ENCODE assay signal across 7 mouse cellular contexts in the genomic region with DNA sequence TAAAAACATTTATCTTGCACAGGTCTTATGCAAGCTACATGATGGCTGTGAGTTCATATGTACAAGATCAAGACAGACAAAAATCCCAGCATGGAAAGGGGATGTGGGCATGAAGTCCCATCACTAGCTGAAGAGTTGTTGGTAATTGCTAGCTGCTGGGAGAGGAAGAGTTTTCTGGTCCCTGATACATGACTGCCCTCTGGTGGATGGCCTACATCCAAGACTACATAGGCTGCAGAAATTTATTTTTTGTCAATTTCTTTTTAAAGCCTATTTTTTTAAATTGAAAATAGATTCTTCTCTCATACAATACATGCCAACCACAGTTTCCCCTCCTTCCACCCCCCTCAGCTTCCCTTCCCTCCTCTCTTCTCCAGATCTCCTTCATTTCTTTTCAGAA. TPM values are rescaled to one million over a fixed set of nuclear protein-coding genes. Genes with fewer than 3 reads are reported as not detected.
DNase-seq lines count a peak whose midpoint lies in the region; TF ChIP-seq lines count a peak whose summit lies in the region.

No protein-coding gene starts in this region.

- no peaks in the 10 kb centered on the region for H3K27me3 ChIP-seq in MEL (ENCODE audit: control insufficient read depth in 1 of 2, insufficient read depth in 2 of 2, low read length in 2 of 2)

- H3K9ac ChIP-seq in MEL (ENCODE audit: control insufficient read depth, low read depth, low read length, poor library complexity, severe bottlenecking): no peak overlapping the region

- DNase-seq in kidney, adult 18-20 months: peak; percentile 19
- DNase-seq in kidney, adult 11 months: no peak
- DNase-seq in B cell, adult 2 months: peak; percentile 11 to 18
- peak; percentile 54 for DNase-seq in MEL (ENCODE audit: low read depth, low spot score)
- peak; percentile 24 for DNase-seq in embryo, embryonic 11 days
- peak; percentile 61 for DNase-seq in retina, embryonic 14.5 days (ENCODE audit: low spot score)
- DNase-seq in frontal cortex, postnatal 25 days (ENCODE audit: low spot score in 2 of 2): no peak

- no peak overlapping the region for H3K4me3 ChIP-seq in MEL (ENCODE audit: control insufficient read depth in 1 of 2, insufficient read depth in 1 of 2, low read depth in 2 of 2, low read length in 2 of 2)

- TF ChIP-seq CTCF in MEL (IDR thresholded peaks at IDR 0.05 in 2 of 3, conservative IDR thresholded peaks at IDR 0.05 in 1 of 3; ENCODE audit: control insufficient read depth in 1 of 3, insufficient read depth in 1 of 3, low read depth in 2 of 3, low read length in 3 of 3, poor library complexity in 1 of 3, severe bottlenecking in 1 of 3): peak; percentile 38 to 65 (median 55)

- peak; percentile 41 for TF ChIP-seq RAD21 in MEL (IDR thresholded peaks at IDR 0.05; ENCODE audit: low read depth, low read length)

- H3K79me2 ChIP-seq in MEL (ENCODE audit: control insufficient read depth, insufficient read depth, low read length, poor library complexity): no peaks in the 10 kb centered on the region

- H3K36me3 ChIP-seq in MEL (ENCODE audit: control insufficient read depth in 1 of 2, insufficient read depth in 2 of 2, low read length in 2 of 2): no peaks in the 10 kb centered on the region; a peak in 1 of 4 replicates

- H3K9me3 ChIP-seq in MEL (replicated peaks; ENCODE audit: insufficient read depth, low read length): no peaks in the 10 kb centered on the region

- TF ChIP-seq EP300 in MEL (IDR thresholded peaks at IDR 0.05; ENCODE audit: low read depth in 1 of 2, low read length in 2 of 2): no peak

- H3K27ac ChIP-seq in MEL (ENCODE audit: control insufficient read depth, low read depth, low read length): no peak overlapping the region

- no peak for TF ChIP-seq POLR2A in MEL (IDR thresholded peaks at IDR 0.05; ENCODE audit: control insufficient read depth in 1 of 2, insufficient read depth in 1 of 2, low read depth in 1 of 2, low read length in 2 of 2, poor library complexity in 1 of 2)

- H3K4me1 ChIP-seq in MEL (ENCODE audit: control insufficient read depth in 1 of 2, insufficient read depth in 2 of 2, low read length in 2 of 2): no peaks in the 10 kb centered on the region

TF ChIP-seq in MEL, 35 proteins besides CTCF, POLR2A, EP300 and RAD21:
- TF ChIP-seq UBTF (IDR thresholded peaks at IDR 0.05; ENCODE audit: borderline replicate concordance, insufficient read depth, low read depth, low read length): no peak
- no peak for TF ChIP-seq TCF12 (IDR thresholded peaks at IDR 0.05; ENCODE audit: low read depth, low read length)
- peak; percentile 33 for TF ChIP-seq SMC3 (IDR thresholded peaks at IDR 0.05; ENCODE audit: low read depth, low read length)

RNA-seq across cellular contexts. Expression of a gene that starts 19.2 kb away (rescaled TPM):
- 8.4 and 8.6 TPM in 2 replicates for total RNA-seq in MEL (2012; rRNA removed)
- 1 to 10 TPM in 1 of 2 experiments, not detected in 1; 8.6 TPM for polyA plus RNA-seq in MEL (2012; ENCODE audit: insufficient read depth in 1 of 2, insufficient read length in 2 of 2, low read depth in 1 of 2, low replicate concordance in 2 of 2, missing spikeins in 1 of 2)

RNA-seq across cellular contexts. Expression of a gene that starts 19.2 kb away (rescaled TPM):
- total RNA-seq in MEL (2012; rRNA removed): 13.3 and 13.8 TPM in 2 replicates
- polyA plus RNA-seq in MEL (2012; ENCODE audit: insufficient read depth in 1 of 2, insufficient read length in 2 of 2, low read depth in 1 of 2, low replicate concordance in 2 of 2, missing spikeins in 1 of 2): 10 to 100 TPM in 1 of 2 experiments, not detected in 1; 25.0 TPM

RNA-seq across cellular contexts. Expression of a gene that starts 35.7 kb away (rescaled TPM):
- total RNA-seq in MEL (2012; rRNA removed): not detected in 2 replicates
- polyA plus RNA-seq in MEL (2012; ENCODE audit: insufficient read depth in 1 of 2, insufficient read length in 2 of 2, low read depth in 1 of 2, low replicate concordance in 2 of 2, missing spikeins in 1 of 2): under 1 TPM in 1 of 2 experiments, not detected in 1; 0.01 TPM

RNA-seq across cellular contexts. Expression of a gene that starts 36.6 kb away (rescaled TPM):
- not detected in 2 replicates for total RNA-seq in MEL (2012; rRNA removed)
- not detected for polyA plus RNA-seq in MEL (2012; ENCODE audit: insufficient read depth in 1 of 2, insufficient read length in 2 of 2, low read depth in 1 of 2, low replicate concordance in 2 of 2, missing spikeins in 1 of 2)

Comparison
In these comparisons a context has a peak if more than half of its experiments do, and no peak if none do; other contexts are left out.
1. DNase-seq: peak in kidney, adult 18-20 months (single experiment), B cell, adult 2 months (2 of 2), MEL (single experiment), embryo, embryonic 11 days (single experiment) and retina, embryonic 14.5 days (single experiment); none in kidney, adult 11 months (single experiment) and frontal cortex, postnatal 25 days (0 of 2).